Mouse (Mus musculus) lung, embryonic 15.5 days (tissue): Measurements from ENCODE around the gene Dennd2d. TPM values are rescaled to one million over a fixed set of nuclear protein-coding genes. Genes with fewer than 3 reads are reported as not detected.
A peak's percentile ranks its signal among the peaks of the same experiment; 100 is the strongest.

Source experiments
- ATAC-seq: fragments of 200-750 bp; cut with Nextera tagmentation; 2 replicates; pipeline ENCODE4 v1.8.0; 2017; ENCODE audit warnings: moderate number of reproducible peaks, borderline replicate concordance; ENCODE audit not compliant: low FRiP score, low TSS enrichment; ENCODE audit errors: extremely low read depth
- H3K27ac ChIP-seq: fragments of 300-500 bp; sonication (generic); 2 replicates; pipeline ENCODE4 v1.5.1; 2015; ENCODE audit warnings: moderate library complexity, mild to moderate bottlenecking, inconsistent platforms
- H3K27me3 ChIP-seq: fragments of 300-500 bp; sonication (generic); 2 replicates; pipeline ENCODE4 v1.6.1; 2015; ENCODE audit warnings: inconsistent platforms
- H3K36me3 ChIP-seq: fragments of 300-500 bp; sonication (generic); 2 replicates; pipeline ENCODE4 v1.6.1; 2015; ENCODE audit warnings: inconsistent platforms
- H3K4me1 ChIP-seq: fragments of 300-500 bp; sonication (generic); 2 replicates; pipeline ENCODE4 v1.6.1; 2015; ENCODE audit warnings: inconsistent platforms
- H3K4me2 ChIP-seq: fragments of 300-500 bp; sonication (generic); 2 replicates; pipeline ENCODE4 v1.6.1; 2015; ENCODE audit warnings: inconsistent platforms, mild to moderate bottlenecking, moderate library complexity
- H3K4me3 ChIP-seq: fragments of 300-500 bp; sonication (generic); 2 replicates; pipeline ENCODE4 v1.5.1; 2015; ENCODE audit warnings: mild to moderate bottlenecking, inconsistent platforms
- H3K9ac ChIP-seq: fragments of 300-500 bp; sonication (generic); 2 replicates; pipeline ENCODE4 v1.6.1; 2015; ENCODE audit warnings: inconsistent platforms
- H3K9me3 ChIP-seq: fragments of 300-500 bp; sonication (generic); 2 replicates; pipeline ENCODE4 v1.6.1; 2016; ENCODE audit warnings: inconsistent platforms
- WGBS: fragments of 180-500 bp; shearing (Covaris S2); methylation state at CpG from one replicate; pipeline ENCODE4 v1.1.7; 2015; 5-methylcytosine and 5-hydroxymethylcytosine counted together
- polyA plus RNA-seq: library from polyadenylated mRNA; unstranded; fragments of >200 nt; fragmentation: Nextera tagmentation; extraction: Ambion mirVana; gene quantifications from 2 replicates; pipeline ENCODE4 v1.2.1, GENCODE M21; 2015

Dennd2d gene
- polyA plus RNA-seq, 1 experiment from 2014 or later, result 13.0 TPM

DNA sequence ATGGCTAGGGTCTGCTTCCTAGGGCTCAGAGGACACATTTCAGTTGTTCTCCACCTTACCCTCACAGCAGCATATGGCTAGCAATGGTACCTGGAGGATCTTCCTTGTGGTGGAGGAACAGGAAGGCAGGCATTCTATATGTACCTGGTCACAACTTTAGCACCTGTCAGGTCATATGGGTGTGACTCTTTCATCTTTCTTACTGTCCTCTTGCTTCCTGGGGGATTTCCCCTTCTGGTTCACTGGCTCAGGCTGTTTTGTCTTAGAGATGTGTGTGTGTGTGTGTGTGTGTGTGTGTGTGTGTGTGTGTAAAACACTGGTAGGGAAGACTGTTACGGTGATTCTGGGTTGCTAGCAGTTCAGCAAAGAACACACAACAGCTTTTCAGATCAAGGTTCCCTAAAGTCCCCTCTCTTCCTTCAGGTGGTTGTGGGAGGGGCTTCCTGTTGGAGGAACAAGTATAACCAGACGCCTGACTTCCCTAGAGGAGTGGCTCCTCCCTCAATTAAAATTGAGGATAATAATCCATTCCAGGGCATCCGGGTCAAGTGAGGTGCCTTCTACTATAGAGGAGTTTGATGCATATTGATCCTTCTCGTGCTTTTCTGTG is 1.7 kb downstream of the Dennd2d start:
- no peak overlapping the region for H3K27ac ChIP-seq
- WGBS, result 60% methylated on average over 4 of the region's 4 CpGs
- H3K36me3 ChIP-seq, result no peaks in the 10 kb centered on the region
- H3K4me1 ChIP-seq, result peaks cover 12% of the 10 kb centered on the region; the same call in 1 of the 2 replicates
- ATAC-seq, result no peak
- H3K9ac ChIP-seq, result no peak overlapping the region
- H3K4me2 ChIP-seq, result peak overlapping the region; percentile 8; the same call in 1 of the 2 replicates
- H3K9me3 ChIP-seq, result no peaks in the 10 kb centered on the region
- no peaks in the 10 kb centered on the region for H3K27me3 ChIP-seq
- no peak overlapping the region for H3K4me3 ChIP-seq

DNA sequence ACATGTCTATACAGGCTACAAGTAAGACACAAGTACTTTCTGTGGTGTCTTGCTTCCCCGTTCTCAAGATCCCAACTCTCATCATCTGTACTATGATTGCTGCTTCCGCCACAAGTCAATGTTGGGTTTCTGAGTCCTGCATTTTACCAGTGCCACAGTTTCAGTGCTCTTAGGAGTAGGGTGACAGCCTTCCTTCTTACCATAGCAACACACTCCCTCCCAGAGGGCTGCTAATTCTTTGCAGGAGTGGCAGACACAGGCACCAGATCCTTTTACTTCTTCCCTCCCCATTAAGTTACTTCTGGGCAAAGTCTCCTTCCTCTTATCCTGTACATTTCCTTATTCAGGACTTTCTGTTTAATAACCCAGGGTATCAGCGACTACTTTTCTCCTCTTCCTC is 2.7 kb downstream of the Dennd2d start:
- no peak overlapping the region for H3K4me3 ChIP-seq
- no peaks in the 10 kb centered on the region for H3K36me3 ChIP-seq
- no peak overlapping the region for H3K27ac ChIP-seq
- no peak overlapping the region for H3K4me2 ChIP-seq
- H3K9me3 ChIP-seq, result no peaks in the 10 kb centered on the region
- WGBS, result 90% methylated on average over 3 of the region's 3 CpGs
- H3K4me1 ChIP-seq, result peaks cover 12% of the 10 kb centered on the region; the same call in 1 of the 2 replicates
- H3K9ac ChIP-seq, result no peak overlapping the region
- H3K27me3 ChIP-seq, result no peaks in the 10 kb centered on the region
- ATAC-seq, result no peak

- Histone ChIP-seq H3K27me3 (no peaks in the 10 kb centered on the region), H3K36me3 (no peaks in the 10 kb centered on the region), H3K4me1 (peaks cover 12% of the 10 kb centered on the region; the same call in 1 of the 2 replicates), H3K4me3 (no peak overlapping the region), H3K9me3 (no peaks in the 10 kb centered on the region), H3K9ac (no peak overlapping the region), H3K4me2 (no peak overlapping the region), H3K27ac (no peak overlapping the region)
- WGBS, result 58% methylated on average over 5 of the region's 5 CpGs
- no peak for ATAC-seq
Observed at GRCm38 (mm10) chr3:106485810-106486209, 3.6 kb downstream of the Dennd2d start.

DNA sequence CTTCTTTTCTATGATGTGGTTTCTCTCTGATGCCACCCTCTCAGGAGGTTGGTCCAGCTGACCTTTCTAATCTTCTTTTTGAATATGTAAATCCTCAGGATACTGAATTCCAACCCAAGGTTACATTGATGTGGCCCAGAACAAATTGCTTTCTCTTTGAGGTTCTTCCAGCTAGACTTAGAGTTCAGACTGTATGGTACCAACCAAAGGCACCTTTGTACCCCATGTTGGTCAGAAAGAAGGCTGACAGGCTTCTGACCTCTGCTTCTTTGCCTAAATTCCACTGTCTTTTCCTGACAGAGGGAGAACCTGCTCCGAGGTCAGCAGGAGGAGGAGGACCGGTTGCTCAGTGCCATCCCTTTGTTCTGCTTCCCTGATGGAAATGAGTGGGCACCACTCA is 5.3 kb downstream of the Dennd2d start:
- no peak overlapping the region for H3K27ac ChIP-seq
- H3K9me3 ChIP-seq, result no peaks in the 10 kb centered on the region
- WGBS, result 88% methylated on average over 2 of the region's 2 CpGs
- no peak overlapping the region for H3K9ac ChIP-seq
- no peaks in the 10 kb centered on the region for H3K36me3 ChIP-seq
- H3K4me1 ChIP-seq, result peaks cover 12% of the 10 kb centered on the region; the same call in 1 of the 2 replicates
- H3K4me3 ChIP-seq, result no peak overlapping the region
- ATAC-seq, result no peak
- no peaks in the 10 kb centered on the region for H3K27me3 ChIP-seq
- H3K4me2 ChIP-seq, result no peak overlapping the region

GRCm38 (mm10) chr3:106490239-106490638 is 8.0 kb downstream of the Dennd2d start:
- Histone ChIP-seq H3K4me2 (no peak overlapping the region), H3K9me3 (no peaks in the 10 kb centered on the region), H3K27me3 (no peaks in the 10 kb centered on the region), H3K4me1 (0 out of 2 replicates have a peak, but pooled peaks cover 4% of the 10 kb centered on the region), H3K27ac (no peak overlapping the region), H3K9ac (no peak overlapping the region), H3K36me3 (no peaks in the 10 kb centered on the region), H3K4me3 (no peak overlapping the region)
- ATAC-seq, result no peak
- 75% methylated on average over 4 of the region's 4 CpGs for WGBS

DNA sequence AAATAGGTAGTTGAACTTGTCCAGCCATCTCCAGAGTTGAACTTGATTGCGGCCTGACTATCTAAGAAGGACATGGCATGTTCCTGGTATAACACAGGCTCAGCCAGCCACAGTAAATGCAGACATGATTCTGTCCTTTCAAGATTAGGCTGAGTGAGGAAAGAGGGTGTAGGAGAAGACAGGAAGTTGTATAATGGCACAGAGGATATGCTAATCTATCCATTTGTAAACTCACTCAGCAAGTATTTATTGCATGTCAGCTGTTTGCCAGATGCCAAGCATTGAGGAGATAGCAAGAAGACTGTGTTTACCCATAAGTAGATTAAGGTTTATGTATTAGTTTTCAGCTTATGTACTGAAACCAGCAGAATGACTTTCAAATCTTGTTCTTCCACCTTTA is 10.5 kb downstream of the Dennd2d start:
- Histone ChIP-seq H3K36me3 (no peaks in the 10 kb centered on the region), H3K4me3 (no peak overlapping the region), H3K27me3 (no peaks in the 10 kb centered on the region), H3K4me1 (peaks cover 16% of the 10 kb centered on the region; the same call in 1 of the 2 replicates), H3K9me3 (no peaks in the 10 kb centered on the region), H3K4me2 (no peak overlapping the region), H3K9ac (no peak overlapping the region), H3K27ac (no peak overlapping the region)
- no peak for ATAC-seq
- 90% methylated on average over 1 of the region's 1 CpGs for WGBS

- WGBS, result 88% methylated on average over 8 of the region's 8 CpGs
Observed at GRCm38 (mm10) chr3:106493202-106493601, 11.0 kb downstream of the Dennd2d start.

GRCm38 (mm10) chr3:106493882-106494281 is 11.7 kb downstream of the Dennd2d start:
- WGBS, result 74% methylated on average over 3 of the region's 3 CpGs
- no peaks in the 10 kb centered on the region for H3K9me3 ChIP-seq
- H3K4me2 ChIP-seq, result no peak overlapping the region
- no peak for ATAC-seq
- no peak overlapping the region for H3K27ac ChIP-seq
- no peaks in the 10 kb centered on the region for H3K36me3 ChIP-seq
- H3K4me3 ChIP-seq, result no peak overlapping the region
- H3K9ac ChIP-seq, result no peak overlapping the region
- H3K27me3 ChIP-seq, result no peaks in the 10 kb centered on the region
- peaks cover 16% of the 10 kb centered on the region; the same call in 1 of the 2 replicates for H3K4me1 ChIP-seq

More at GRCm38 (mm10) chr3:106493202-106493601, 11.0 kb downstream of the Dennd2d start:
- no peak overlapping the region for H3K27ac ChIP-seq
- H3K4me1 ChIP-seq, result peaks cover 16% of the 10 kb centered on the region; the same call in 1 of the 2 replicates
- no peak for ATAC-seq
- H3K36me3 ChIP-seq, result no peaks in the 10 kb centered on the region
- H3K4me3 ChIP-seq, result no peak overlapping the region
- H3K9me3 ChIP-seq, result no peaks in the 10 kb centered on the region
- H3K27me3 ChIP-seq, result no peaks in the 10 kb centered on the region
- no peak overlapping the region for H3K9ac ChIP-seq
- no peak overlapping the region for H3K4me2 ChIP-seq

GRCm38 (mm10) chr3:106494417-106494950 is 12.3 kb downstream of the Dennd2d start:
- Histone ChIP-seq H3K9me3 (no peaks in the 10 kb centered on the region), H3K27me3 (no peaks in the 10 kb centered on the region), H3K4me3 (no peak overlapping the region), H3K27ac (0 out of 2 replicates have a peak overlapping the region, but pooled peaks have one; percentile 12), H3K9ac (no peak overlapping the region), H3K36me3 (peaks cover 1% of the 10 kb centered on the region; the same call in 1 of the 2 replicates), H3K4me2 (no peak overlapping the region), H3K4me1 (peaks cover 16% of the 10 kb centered on the region; the same call in 1 of the 2 replicates)
- 35% methylated on average over 1 of the region's 1 CpGs for WGBS
- ATAC-seq, result no peak

GRCm38 (mm10) chr3:106495346-106496044 is 13.3 kb downstream of the Dennd2d start:
- H3K36me3 ChIP-seq, result peaks cover 8% of the 10 kb centered on the region; the same call in 1 of the 2 replicates
- no peak overlapping the region for H3K9ac ChIP-seq
- H3K27ac ChIP-seq, result peak overlapping the region; percentile 87
- no peaks in the 10 kb centered on the region for H3K27me3 ChIP-seq
- H3K4me1 ChIP-seq, result peaks cover 16% of the 10 kb centered on the region; the same call in 1 of the 2 replicates
- 50% methylated on average over 1 of the region's 1 CpGs for WGBS
- H3K4me2 ChIP-seq, result no peak overlapping the region
- H3K4me3 ChIP-seq, result no peak overlapping the region
- H3K9me3 ChIP-seq, result no peaks in the 10 kb centered on the region
- ATAC-seq, result peak; percentile 50

DNA sequence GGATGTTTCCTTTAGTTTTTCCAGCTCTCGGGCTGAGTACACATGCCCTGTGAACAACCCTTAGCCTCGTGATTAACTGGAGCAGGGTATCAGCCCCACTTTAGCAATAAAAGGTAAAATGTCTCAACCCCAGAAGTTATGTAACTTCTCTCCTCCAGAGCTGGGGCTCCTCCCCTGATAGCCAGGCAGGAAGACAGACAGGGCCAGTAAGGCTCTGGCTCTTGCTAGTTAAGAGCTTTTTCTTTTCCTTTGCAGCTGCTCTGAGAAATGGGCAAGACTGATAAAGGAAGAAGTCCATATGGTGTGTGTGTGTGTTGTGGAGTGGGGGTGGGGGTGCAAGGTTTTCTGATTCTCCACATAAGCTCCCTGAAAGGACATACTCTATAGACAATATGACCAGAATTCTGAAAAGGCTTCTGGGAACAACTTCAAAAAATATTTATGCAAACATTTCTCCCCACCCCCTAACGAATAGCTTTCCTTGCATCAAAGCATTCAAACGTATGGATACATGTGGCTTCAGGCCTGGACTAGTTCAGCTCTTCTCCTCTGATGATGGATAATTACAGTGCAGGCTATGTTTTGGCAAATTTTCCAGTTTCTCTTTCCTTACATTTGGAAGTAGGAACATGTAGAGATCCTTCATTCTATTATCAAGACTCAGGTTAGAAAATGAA is 14.0 kb downstream of the Dennd2d start:
- H3K27me3 ChIP-seq, result no peaks in the 10 kb centered on the region
- no peaks in the 10 kb centered on the region for H3K9me3 ChIP-seq
- H3K4me2 ChIP-seq, result no peak overlapping the region
- no peak overlapping the region for H3K4me3 ChIP-seq
- H3K27ac ChIP-seq, result peak overlapping the region; percentile 87
- no peak overlapping the region for H3K9ac ChIP-seq
- WGBS, result 19% methylated on average over 4 of the region's 4 CpGs
- peaks cover 14% of the 10 kb centered on the region; the same call in 1 of the 2 replicates for H3K36me3 ChIP-seq
- peak; percentile 87 for ATAC-seq
- peaks cover 16% of the 10 kb centered on the region; the same call in 1 of the 2 replicates for H3K4me1 ChIP-seq
